Mouse (Mus musculus) forebrain, embryonic 11.5 days (tissue): ENCODE data around the gene Zcwpw1. TPM values are rescaled to one million over a fixed set of nuclear protein-coding genes. Genes with fewer than 3 reads are reported as not detected.
"Not testable (repeated sequence)": the region's sequence is repeated elsewhere in the genome, so short reads cannot be mapped to it uniquely, and the experiment has no call there.

ENCODE experiments used
- ATAC-seq: fragments of 200-750 bp; cut with Nextera tagmentation; replicated peaks from 2 replicates; pipeline ENCODE4 v1.8.0; 2017; ENCODE audit warnings: moderate TSS enrichment; ENCODE audit not compliant: low FRiP score
- DNase-seq: peaks from one replicate; pipeline ENCODE4 v3.0.0-alpha.2; 2017; ENCODE audit warnings: low spot score
- H3K27ac ChIP-seq: fragments of 300-500 bp; sonication (generic); 2 replicates; pipeline ENCODE4 v1.5.1; 2014; ENCODE audit warnings: low read depth, low read length
- H3K27me3 ChIP-seq: fragments of 300-500 bp; sonication (generic); 2 replicates; pipeline ENCODE4 v1.6.1; 2014; ENCODE audit warnings: mild to moderate bottlenecking, low read length, mixed read lengths; ENCODE audit not compliant: control insufficient read depth, insufficient read depth
- H3K36me3 ChIP-seq: fragments of 300-500 bp; sonication (generic); 2 replicates; pipeline ENCODE4 v1.6.1; 2014; ENCODE audit warnings: mild to moderate bottlenecking, low read length, moderate library complexity, mixed read lengths; ENCODE audit not compliant: control insufficient read depth, insufficient read depth
- H3K4me1 ChIP-seq: fragments of 300-500 bp; sonication (generic); replicated peaks from 2 replicates; pipeline ENCODE4 v1.6.1; 2014; ENCODE audit warnings: low read length, mixed read lengths; ENCODE audit not compliant: control insufficient read depth, insufficient read depth
- H3K4me2 ChIP-seq: fragments of 300-500 bp; sonication (generic); 2 replicates; pipeline ENCODE4 v1.6.1; 2014; ENCODE audit warnings: low read depth, mild to moderate bottlenecking, low read length, moderate library complexity, mixed read lengths; ENCODE audit not compliant: severe bottlenecking
- H3K4me3 ChIP-seq: fragments of 300-500 bp; sonication (generic); 2 replicates; pipeline ENCODE4 v1.5.1; 2014; ENCODE audit warnings: low read depth, low read length
- H3K9ac ChIP-seq: fragments of 300-500 bp; sonication (generic); 2 replicates; pipeline ENCODE4 v1.6.1; 2014; ENCODE audit warnings: low read length
- H3K9me3 ChIP-seq: fragments of 300-500 bp; sonication (generic); 2 replicates; pipeline ENCODE4 v1.6.1; 2016; ENCODE audit warnings: low read length, mixed read lengths; ENCODE audit not compliant: control insufficient read depth
- WGBS: fragments of 180-500 bp; shearing (Covaris S2); extraction: QIAGEN DNeasy Blood & Tissue Kit; methylation state at CpG from one replicate; pipeline ENCODE4 v1.1.7; 2014; 5-methylcytosine and 5-hydroxymethylcytosine counted together
- polyA plus RNA-seq: library from polyadenylated mRNA; unstranded; fragments of >200 nt; fragmentation: Nextera tagmentation; extraction: Ambion mirVana; gene quantifications from 2 replicates; pipeline ENCODE4 v1.2.1, GENCODE M21; 2014

Zcwpw1 gene
- polyA plus RNA-seq, 1 experiment from 2014 or later, result 21.2 TPM

- Histone ChIP-seq H3K27me3 (no peaks in the 10 kb centered on the region), H3K4me2 (no peak overlapping the region), H3K4me1 (no peaks in the 10 kb centered on the region; the same call in 1 of the 2 replicates), H3K27ac (no peak overlapping the region), H3K9ac (no peak overlapping the region), H3K4me3 (no peak overlapping the region), H3K36me3 (no peaks in the 10 kb centered on the region), H3K9me3 (no peaks in the 10 kb centered on the region)
- 86% methylated on average over 7 of the region's 7 CpGs for WGBS
- ATAC-seq, result no peak
- DNase-seq, result no peak
These were observed 42.6 kb downstream of the Zcwpw1 start for GRCm38 (mm10) chr5:137830238-137830637.

GRCm38 (mm10) chr5:137831106-137831505 is 43.5 kb downstream of the Zcwpw1 start:
- Histone ChIP-seq H3K4me3 (no peak overlapping the region), H3K9ac (no peak overlapping the region), H3K9me3 (no peaks in the 10 kb centered on the region), H3K27ac (no peak overlapping the region), H3K4me2 (no peak overlapping the region), H3K4me1 (no peaks in the 10 kb centered on the region; the same call in 1 of the 2 replicates), H3K36me3 (no peaks in the 10 kb centered on the region), H3K27me3 (no peaks in the 10 kb centered on the region)
- 95% methylated on average over 4 of the region's 4 CpGs for WGBS
- ATAC-seq (no peak), DNase-seq (no peak)

GRCm38 (mm10) chr5:137831506-137831905 is 43.9 kb downstream of the Zcwpw1 start:
- H3K4me3 ChIP-seq, result no peak overlapping the region
- H3K9me3 ChIP-seq, result no peaks in the 10 kb centered on the region
- no peaks in the 10 kb centered on the region for H3K36me3 ChIP-seq
- H3K4me1 ChIP-seq, result no peaks in the 10 kb centered on the region; the same call in 1 of the 2 replicates
- no peak overlapping the region for H3K9ac ChIP-seq
- no peak overlapping the region for H3K27ac ChIP-seq
- DNase-seq, result no peak
- no peaks in the 10 kb centered on the region for H3K27me3 ChIP-seq
- no peak for ATAC-seq
- H3K4me2 ChIP-seq, result no peak overlapping the region
- WGBS, result 83% methylated on average over 6 of the region's 6 CpGs

GRCm38 (mm10) chr5:137833500-137833899 is 45.9 kb downstream of the Zcwpw1 start:
- WGBS, result 65% methylated on average over 4 of the region's 4 CpGs
- no peak overlapping the region for H3K9ac ChIP-seq
- no peaks in the 10 kb centered on the region for H3K36me3 ChIP-seq
- H3K4me1 ChIP-seq, result no peaks in the 10 kb centered on the region; the same call in 1 of the 2 replicates
- H3K27me3 ChIP-seq, result no peaks in the 10 kb centered on the region
- no peaks in the 10 kb centered on the region for H3K9me3 ChIP-seq
- no peak for DNase-seq
- no peak overlapping the region for H3K4me2 ChIP-seq
- ATAC-seq, result no peak
- H3K4me3 ChIP-seq, result no peak overlapping the region
- no peak overlapping the region for H3K27ac ChIP-seq

GRCm38 (mm10) chr5:137835966-137836520 is 48.4 kb downstream of the Zcwpw1 start, which contains the start of gene Pilra:
Gene Pilra (minus strand): TSS chr5:137836281.
- H3K9ac ChIP-seq, H3K27me3 ChIP-seq, H3K4me1 ChIP-seq, ATAC-seq, H3K4me3 ChIP-seq, H3K27ac ChIP-seq, H3K9me3 ChIP-seq, DNase-seq, H3K4me2 ChIP-seq, H3K36me3 ChIP-seq: not testable (repeated sequence)
- 65% methylated on average over 2 of the region's 2 CpGs for WGBS

- Histone ChIP-seq H3K4me3 (no peak overlapping the region), H3K36me3 (no peaks in the 10 kb centered on the region), H3K27ac (no peak overlapping the region), H3K9ac (no peak overlapping the region), H3K9me3 (no peaks in the 10 kb centered on the region), H3K4me2 (no peak overlapping the region), H3K27me3 (no peaks in the 10 kb centered on the region), H3K4me1 (no peaks in the 10 kb centered on the region; the same call in 1 of the 2 replicates)
- ATAC-seq (no peak), DNase-seq (no peak)
These were observed 49.0 kb downstream of the Zcwpw1 start for GRCm38 (mm10) chr5:137836611-137837010.

- H3K27me3 ChIP-seq, H3K36me3 ChIP-seq, H3K4me1 ChIP-seq, H3K4me3 ChIP-seq, DNase-seq, H3K9me3 ChIP-seq, H3K4me2 ChIP-seq, H3K9ac ChIP-seq, H3K27ac ChIP-seq, ATAC-seq: not testable (repeated sequence)
These were observed 49.5 kb downstream of the Zcwpw1 start for GRCm38 (mm10) chr5:137837110-137837509.

GRCm38 (mm10) chr5:137850313-137850712 is 62.7 kb downstream of the Zcwpw1 start:
- H3K27me3 ChIP-seq, H3K27ac ChIP-seq, H3K4me2 ChIP-seq, H3K9me3 ChIP-seq, ATAC-seq, H3K36me3 ChIP-seq, H3K9ac ChIP-seq, DNase-seq, H3K4me3 ChIP-seq, H3K4me1 ChIP-seq: not testable (repeated sequence)
- WGBS, result 88% methylated on average over 1 of the region's 1 CpGs

- not testable (repeated sequence) for H3K27me3 ChIP-seq, H3K9me3 ChIP-seq, H3K4me2 ChIP-seq, H3K4me1 ChIP-seq, DNase-seq, H3K27ac ChIP-seq, H3K36me3 ChIP-seq, ATAC-seq, H3K4me3 ChIP-seq, H3K9ac ChIP-seq
- WGBS, result 85% methylated on average over 3 of the region's 3 CpGs
These were observed 67.3 kb downstream of the Zcwpw1 start for GRCm38 (mm10) chr5:137854907-137855306.
